Mouse (Mus musculus) lung, adult 2 months (tissue): ENCODE measurements around the gene Clcn3. TPM values are rescaled to one million over a fixed set of nuclear protein-coding genes. Genes with fewer than 3 reads are reported as not detected.

Experiments
- DNase-seq: peaks from one replicate; pipeline ENCODE4 v3.0.0; 2022
- H3K4me1 ChIP-seq: fragments of 200-500 bp; 2 replicates; pipeline ENCODE4 v1.6.1; 2011; ENCODE audit warnings: low read length; ENCODE audit not compliant: control insufficient read depth, insufficient read depth
- H3K4me3 ChIP-seq: fragments of 200-500 bp; replicated peaks from 2 replicates; pipeline ENCODE3; 2011; ENCODE audit warnings: low read depth, mild to moderate bottlenecking, control low read depth, low read length; ENCODE audit errors: extremely low read depth
- CTCF ChIP-seq: fragments of 200-500 bp; IDR thresholded peaks from 2 replicates; pipeline ENCODE4 v1.5.1; 2011; ENCODE audit warnings: mild to moderate bottlenecking, low read length, control low read depth; ENCODE audit not compliant: insufficient read depth
- POLR2A ChIP-seq: fragments of 200-500 bp; IDR thresholded peaks from 2 replicates; pipeline ENCODE4 v1.6.1; 2011; ENCODE audit warnings: low read depth, mild to moderate bottlenecking, control low read depth, low read length, borderline replicate concordance; ENCODE audit errors: extremely low read depth
- WGBS: fragments of 180-500 bp; shearing (Covaris S2); methylation state at CpG from one replicate; pipeline ENCODE4 v1.1.7; 2018; 5-methylcytosine and 5-hydroxymethylcytosine counted together
- polyA plus RNA-seq: library from polyadenylated mRNA; depleted of rRNA; stranded (reverse); fragments of >200 nt; gene quantifications from 2 replicates; pipeline ENCODE4 v1.2.3, GENCODE M21; 2012

Gene Clcn3
- polyA plus RNA-seq, 1 experiment: 13.7 TPM

DNA sequence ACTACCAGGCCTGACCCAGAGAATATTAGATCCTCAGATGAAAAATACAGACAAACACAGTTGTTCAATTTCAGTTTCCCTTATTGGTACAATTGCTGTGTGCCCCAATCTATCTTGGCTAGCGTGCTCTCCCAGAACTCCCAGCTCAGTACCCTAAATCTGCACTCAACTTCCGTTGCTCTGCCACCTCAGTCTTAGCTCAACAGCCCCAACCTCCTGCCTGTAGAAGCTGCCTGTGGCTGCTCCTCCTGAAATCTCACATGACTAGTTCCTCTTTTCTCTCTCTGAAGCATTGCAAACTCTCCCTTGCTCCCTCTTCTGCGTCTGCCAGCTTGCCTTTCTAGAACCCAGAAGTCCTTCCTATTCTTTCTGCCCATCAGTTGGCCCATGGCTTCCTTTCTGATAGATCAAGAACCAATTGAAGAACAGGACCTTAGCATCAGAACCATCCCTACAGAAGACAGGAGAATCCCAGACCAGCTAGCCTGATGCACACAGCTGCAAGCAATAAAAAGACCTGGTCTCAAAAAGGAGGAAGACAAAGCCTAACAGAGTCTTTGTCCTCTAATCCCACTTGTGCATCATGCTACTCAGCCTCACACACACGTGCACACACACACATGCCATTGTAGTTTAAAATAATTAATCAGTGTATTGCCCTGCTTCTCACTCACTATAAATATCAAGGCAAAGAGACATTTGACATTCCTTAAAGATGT lies 99.5 kb downstream of the Clcn3 start:
- 67% methylated on average over 4 of the region's 4 CpGs for WGBS
- Histone ChIP-seq H3K4me1 (no peaks in the 10 kb centered on the region), H3K4me3 (no peak overlapping the region)
- no peak for DNase-seq
- TF ChIP-seq POLR2A (no peak), CTCF (no peak)

- TF ChIP-seq CTCF: no peak
- TF ChIP-seq POLR2A: no peak
- WGBS: 67% methylated on average over 2 of the region's 2 CpGs
- DNase-seq: no peak
- H3K4me3 ChIP-seq: no peak overlapping the region
- H3K4me1 ChIP-seq: no peaks in the 10 kb centered on the region
Measured at GRCm38 (mm10) chr8:60878617-60879016, 104.5 kb downstream of the Clcn3 start.

GRCm38 (mm10) chr8:60870231-60871193 lies 112.6 kb downstream of the Clcn3 start:
- no peak overlapping the region for H3K4me3 ChIP-seq
- no peak for DNase-seq
- no peaks in the 10 kb centered on the region for H3K4me1 ChIP-seq
- 70% methylated on average over 13 of the region's 13 CpGs for WGBS
- no peak for TF ChIP-seq CTCF
- no peak for TF ChIP-seq POLR2A

GRCm38 (mm10) chr8:60869761-60870160 lies 113.3 kb downstream of the Clcn3 start:
- WGBS: 86% methylated on average over 2 of the region's 2 CpGs
- Histone ChIP-seq H3K4me1 (no peaks in the 10 kb centered on the region), H3K4me3 (no peak overlapping the region)
- TF ChIP-seq POLR2A (no peak), CTCF (no peak)
- no peak for DNase-seq

GRCm38 (mm10) chr8:60868236-60868965 lies 114.7 kb downstream of the Clcn3 start:
- no peak for DNase-seq
- no peak overlapping the region for H3K4me3 ChIP-seq
- H3K4me1 ChIP-seq: no peaks in the 10 kb centered on the region
- WGBS: 81% methylated on average over 4 of the region's 4 CpGs
- TF ChIP-seq CTCF (no peak), POLR2A (no peak)

GRCm38 (mm10) chr8:60867468-60868115 lies 115.5 kb downstream of the Clcn3 start:
- WGBS: 55% methylated on average over 4 of the region's 4 CpGs
- Histone ChIP-seq H3K4me1 (no peaks in the 10 kb centered on the region), H3K4me3 (no peak overlapping the region)
- no peak for DNase-seq
- TF ChIP-seq POLR2A (no peak), CTCF (no peak)

DNA sequence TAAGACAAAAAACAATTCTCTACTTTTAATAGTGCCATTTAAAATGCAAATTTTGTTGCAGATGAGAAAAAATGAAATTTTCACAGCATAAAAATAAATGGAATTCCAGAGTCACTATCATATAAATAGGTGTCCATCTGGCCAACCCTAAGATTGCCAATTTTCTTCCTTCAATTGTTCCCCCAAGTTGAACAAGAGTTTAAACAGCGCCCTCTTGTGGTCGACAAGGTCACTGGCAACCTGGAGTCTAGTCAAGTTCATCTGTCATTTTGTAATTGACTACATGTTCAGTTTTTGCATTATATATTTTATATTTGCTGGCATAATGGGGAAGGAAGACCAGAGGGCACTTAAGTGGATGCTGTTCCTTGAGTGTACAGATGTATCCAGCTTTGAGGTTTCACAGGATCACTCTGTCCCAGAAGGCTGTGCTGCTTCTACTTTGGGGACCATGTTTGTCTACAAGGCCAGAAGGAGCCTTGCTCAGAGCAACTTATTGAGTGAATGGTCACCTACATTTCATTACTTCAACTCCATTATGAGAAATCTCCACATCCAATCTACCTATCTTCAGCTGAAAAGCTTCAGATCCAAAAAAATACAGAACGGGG lies 117.5 kb downstream of the Clcn3 start:
- no peak overlapping the region for H3K4me3 ChIP-seq
- 33% methylated on average over 3 of the region's 3 CpGs for WGBS
- TF ChIP-seq CTCF: peak; percentile 53; the same call in 1 of the 2 replicates
- TF ChIP-seq POLR2A: no peak
- DNase-seq: peak; percentile 51
- no peaks in the 10 kb centered on the region for H3K4me1 ChIP-seq

- Histone ChIP-seq H3K4me1 (no peaks in the 10 kb centered on the region), H3K4me3 (no peak overlapping the region)
- 84% methylated on average over 6 of the region's 6 CpGs for WGBS
- TF ChIP-seq CTCF: no peak
- no peak for TF ChIP-seq POLR2A
- DNase-seq: no peak
Measured at GRCm38 (mm10) chr8:60864875-60865274, 118.2 kb downstream of the Clcn3 start.
